Mouse (Mus musculus): ENCODE measurements around the gene Ifnab. TPM values are rescaled to one million over a fixed set of nuclear protein-coding genes. Genes with fewer than 3 reads are reported as not detected.
A peak's percentile ranks its signal among the peaks of the same experiment; 100 is the strongest.

Gene Ifnab
- total and polyA plus RNA-seq, 3 experiments, result not detected

DNA sequence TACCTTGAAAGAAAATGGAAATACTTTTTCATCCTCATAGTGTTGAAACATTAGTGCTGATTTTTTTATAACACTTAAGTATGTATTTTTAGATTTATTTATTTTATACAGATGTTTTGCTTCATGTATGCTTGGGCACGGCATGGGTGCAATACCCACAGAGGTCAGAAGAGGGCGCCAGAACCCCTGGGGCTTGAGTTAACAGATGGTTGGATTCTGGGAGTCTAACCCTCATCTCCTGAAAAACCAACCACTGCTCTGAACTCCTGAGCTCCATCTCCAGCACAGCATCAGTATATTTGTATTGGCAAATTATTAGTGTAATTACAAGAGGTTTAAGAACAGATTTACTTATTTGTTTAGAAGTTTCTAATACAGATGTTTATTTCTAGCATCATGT is 47.3 kb upstream of the Ifnab start:
- H3K9ac ChIP-seq (ENCODE audit: insufficient read depth, low read depth), result no peak overlapping the region
- DNase-seq (ENCODE audit: extremely low read depth), result peak; percentile 62
- H3K4me3 ChIP-seq (replicated peaks in 1 of 3; ENCODE audit: low read depth in 2 of 3, low read length in 2 of 3, poor library complexity in 1 of 3), result no peak overlapping the region
- no peaks in the 10 kb centered on the region for H3K9me3 ChIP-seq (replicated peaks; ENCODE audit: low read length)
- no peak overlapping the region for H3K27ac ChIP-seq (ENCODE audit: insufficient read depth, low read depth)
- H3K36me3 ChIP-seq (replicated peaks in 1 of 2; ENCODE audit: control insufficient read depth in 1 of 2, insufficient read depth in 1 of 2, low read length in 1 of 2), result no peaks in the 10 kb centered on the region
- dilution Hi-C loops (cut with MboI; ENCODE audit: extremely low pct_ligation_motif_present, extremely low pct_unique_long_range_greater_than_20kb, low sequenced_read_pairs) (no loop called here), in situ Hi-C loops (cut with MboI; ENCODE audit: low pct_ligation_motif_present, low pct_unique_long_range_greater_than_20kb, low sequenced_read_pairs) (loop anchor here (5.0 kb wide), 1 partner anchor 36 kb away; no protein-coding TSS in a partner anchor)
- TF ChIP-seq UBTF (IDR thresholded peaks at IDR 0.05; ENCODE audit: low read depth, low read length) (no peak), SMC3 (IDR thresholded peaks at IDR 0.05; ENCODE audit: low read depth, low read length) (peak; percentile 79), ZMIZ1 (IDR thresholded peaks at IDR 0.05; ENCODE audit: low read depth, low read length) (no peak), ELF1 (IDR thresholded peaks at IDR 0.05; ENCODE audit: low read depth, low read length) (no peak), CHD1 (IDR thresholded peaks at IDR 0.05; ENCODE audit: low read depth, low read length) (no peak), ZKSCAN1 (IDR thresholded peaks at IDR 0.05; ENCODE audit: borderline replicate concordance, low read depth, low read length) (no peak), E2F4 (IDR thresholded peaks at IDR 0.05; ENCODE audit: insufficient replicate concordance, low read depth, low read length) (no peak), RAD21 (IDR thresholded peaks at IDR 0.05; ENCODE audit: low read depth, low read length) (peak; percentile 79), ZC3H11A (IDR thresholded peaks at IDR 0.05; ENCODE audit: low read depth, low read length) (no peak), NELFE (IDR thresholded peaks at IDR 0.05; ENCODE audit: low read depth, low read length) (no peak), IRF4 (IDR thresholded peaks at IDR 0.05; ENCODE audit: low read depth, low read length) (no peak), CTCF (conservative IDR thresholded peaks at IDR 0.05 in 1 of 2, IDR thresholded peaks at IDR 0.05 in 1 of 2; ENCODE audit: low read depth in 2 of 2, low read length in 2 of 2) (peak; percentile 91 to 96), TBP (conservative IDR thresholded peaks at IDR 0.05; ENCODE audit: low read depth, low read length) (no peak), EP300 (IDR thresholded peaks at IDR 0.05; ENCODE audit: low read length) (no peak), ZNF384 (IDR thresholded peaks at IDR 0.05; ENCODE audit: low read depth, low read length) (no peak), BHLHE40 (IDR thresholded peaks at IDR 0.05; ENCODE audit: low read depth, low read length) (no peak), TCF12 (IDR thresholded peaks at IDR 0.05; ENCODE audit: low read depth, low read length) (no peak), MXI1 (IDR thresholded peaks at IDR 0.05; ENCODE audit: low read depth, low read length) (no peak), HCFC1 (IDR thresholded peaks at IDR 0.05; ENCODE audit: low read depth, low read length) (no peak), USF1 (IDR thresholded peaks at IDR 0.05; ENCODE audit: low read depth, low read length) (no peak), MAX (IDR thresholded peaks at IDR 0.05; ENCODE audit: low read length) (no peak), MAFK (IDR thresholded peaks at IDR 0.05; ENCODE audit: insufficient replicate concordance, low read length) (no peak), ETS1 (conservative IDR thresholded peaks at IDR 0.05; ENCODE audit: low read depth, low read length) (no peak), JUN (IDR thresholded peaks at IDR 0.05; ENCODE audit: insufficient read depth, low read depth, low read length) (no peak)
- H3K79me2 ChIP-seq (replicated peaks; ENCODE audit: control insufficient read depth, extremely low read depth, insufficient read depth, poor library complexity, severe bottlenecking), result no peaks in the 10 kb centered on the region
- peaks cover 5 to 7% of the 10 kb centered on the region in 2 experiments for H3K4me1 ChIP-seq (ENCODE audit: control insufficient read depth in 1 of 2, insufficient read depth in 2 of 2)
- peaks cover 59% of the 10 kb centered on the region for H3K27me3 ChIP-seq (replicated peaks)
- no peak overlapping the region for H3K4me2 ChIP-seq (ENCODE audit: insufficient read depth, low read depth, poor library complexity, severe bottlenecking)

Measured in CH12.LX (cell line).